Mouse (Mus musculus) lung, embryonic 15.5 days (tissue): ENCODE data around the gene Trdn. TPM values are rescaled to one million over a fixed set of nuclear protein-coding genes. Genes with fewer than 3 reads are reported as not detected.

ENCODE experiments used
- ATAC-seq: fragments of 200-750 bp; cut with Nextera tagmentation; 2 replicates; pipeline ENCODE4 v1.8.0; 2017; ENCODE audit warnings: moderate number of reproducible peaks, borderline replicate concordance; ENCODE audit not compliant: low FRiP score, low TSS enrichment; ENCODE audit errors: extremely low read depth
- H3K27ac ChIP-seq: fragments of 300-500 bp; sonication (generic); 2 replicates; pipeline ENCODE4 v1.5.1; 2015; ENCODE audit warnings: moderate library complexity, mild to moderate bottlenecking, inconsistent platforms
- H3K27me3 ChIP-seq: fragments of 300-500 bp; sonication (generic); 2 replicates; pipeline ENCODE4 v1.6.1; 2015; ENCODE audit warnings: inconsistent platforms
- H3K36me3 ChIP-seq: fragments of 300-500 bp; sonication (generic); 2 replicates; pipeline ENCODE4 v1.6.1; 2015; ENCODE audit warnings: inconsistent platforms
- H3K4me1 ChIP-seq: fragments of 300-500 bp; sonication (generic); 2 replicates; pipeline ENCODE4 v1.6.1; 2015; ENCODE audit warnings: inconsistent platforms
- H3K4me2 ChIP-seq: fragments of 300-500 bp; sonication (generic); 2 replicates; pipeline ENCODE4 v1.6.1; 2015; ENCODE audit warnings: inconsistent platforms, mild to moderate bottlenecking, moderate library complexity
- H3K4me3 ChIP-seq: fragments of 300-500 bp; sonication (generic); 2 replicates; pipeline ENCODE4 v1.5.1; 2015; ENCODE audit warnings: mild to moderate bottlenecking, inconsistent platforms
- H3K9ac ChIP-seq: fragments of 300-500 bp; sonication (generic); 2 replicates; pipeline ENCODE4 v1.6.1; 2015; ENCODE audit warnings: inconsistent platforms
- H3K9me3 ChIP-seq: fragments of 300-500 bp; sonication (generic); 2 replicates; pipeline ENCODE4 v1.6.1; 2016; ENCODE audit warnings: inconsistent platforms
- WGBS: fragments of 180-500 bp; shearing (Covaris S2); methylation state at CpG from one replicate; pipeline ENCODE4 v1.1.7; 2015; 5-methylcytosine and 5-hydroxymethylcytosine counted together
- polyA plus RNA-seq: library from polyadenylated mRNA; unstranded; fragments of >200 nt; fragmentation: Nextera tagmentation; extraction: Ambion mirVana; gene quantifications from 2 replicates; pipeline ENCODE4 v1.2.1, GENCODE M21; 2015

Gene Trdn
- polyA plus RNA-seq, 1 experiment from 2014 or later = 10.3 TPM

DNA sequence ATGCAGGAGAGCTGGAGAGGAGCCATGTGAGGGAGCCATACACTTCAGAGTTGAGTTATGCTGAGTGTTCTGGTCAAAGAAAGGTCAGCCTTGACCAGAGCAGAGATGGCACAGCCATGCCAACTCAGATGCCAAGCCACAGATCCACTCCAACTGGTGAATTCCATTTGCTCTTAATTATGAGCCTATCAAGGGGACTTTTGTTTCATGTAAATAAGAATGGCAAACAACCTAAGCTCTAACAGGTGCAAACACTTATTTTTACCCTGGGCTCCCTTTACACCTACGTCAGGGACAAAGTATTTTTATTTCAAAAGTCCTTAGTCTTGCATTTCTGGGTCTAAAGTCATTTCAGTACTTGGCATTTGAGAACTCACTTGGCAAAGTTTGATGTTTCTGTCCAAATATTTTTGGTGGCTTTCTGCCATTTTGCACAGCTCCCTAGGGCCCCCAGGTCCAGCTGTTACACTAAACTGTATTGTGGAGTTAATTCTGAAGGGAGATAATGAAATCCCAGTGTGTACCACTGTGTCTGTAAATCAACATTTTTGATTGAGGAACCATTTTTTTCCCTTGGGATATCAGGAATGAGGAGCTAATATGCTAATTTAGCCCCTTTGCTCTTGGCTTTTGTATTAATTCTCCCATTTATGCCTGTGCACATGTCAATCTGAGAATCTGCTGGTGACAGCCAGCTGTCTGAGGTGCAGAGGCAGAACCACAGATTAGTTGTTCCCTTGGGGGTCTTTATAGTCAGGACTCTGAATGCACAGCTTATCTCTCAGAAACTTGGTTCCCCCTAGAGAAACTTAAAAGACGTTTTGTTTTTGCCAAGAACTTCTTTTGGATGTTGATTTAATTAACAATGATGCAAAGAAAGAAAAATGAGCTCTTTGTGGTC lies 99.6 kb downstream of the Trdn start:
- H3K27me3 ChIP-seq = no peaks in the 10 kb centered on the region
- H3K4me2 ChIP-seq = no peak overlapping the region
- WGBS = 29% methylated on average over 2 of the region's 2 CpGs
- H3K27ac ChIP-seq = no peak overlapping the region
- H3K36me3 ChIP-seq = no peaks in the 10 kb centered on the region
- no peak overlapping the region for H3K9ac ChIP-seq
- H3K4me3 ChIP-seq = no peak overlapping the region
- H3K4me1 ChIP-seq = no peaks in the 10 kb centered on the region
- H3K9me3 ChIP-seq = no peaks in the 10 kb centered on the region
- no peak for ATAC-seq

DNA sequence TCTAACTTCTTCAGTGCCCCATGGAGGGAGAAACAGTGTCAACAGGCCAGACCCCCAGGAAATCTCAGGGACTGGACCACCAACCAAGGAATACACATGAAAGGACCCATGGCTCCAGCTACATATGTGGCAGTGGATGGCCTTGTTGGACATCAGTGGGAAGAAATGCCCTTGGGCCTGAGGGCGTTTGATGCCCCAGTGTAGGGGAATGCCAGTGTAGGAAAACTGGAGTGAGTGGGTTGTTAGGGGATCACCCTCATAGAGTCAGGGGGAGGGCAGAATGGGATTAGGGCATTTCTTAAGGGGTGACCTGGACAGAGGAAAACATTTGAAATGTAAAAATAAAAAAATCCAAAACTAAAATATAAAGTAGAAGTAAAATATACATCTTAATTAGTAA lies 108.7 kb downstream of the Trdn start:
- Histone ChIP-seq H3K27me3 (no peaks in the 10 kb centered on the region), H3K27ac (no peak overlapping the region), H3K36me3 (no peaks in the 10 kb centered on the region), H3K4me1 (no peaks in the 10 kb centered on the region), H3K4me3 (no peak overlapping the region), H3K9me3 (no peaks in the 10 kb centered on the region), H3K9ac (no peak overlapping the region), H3K4me2 (no peak overlapping the region)
- WGBS = 74% methylated on average over 1 of the region's 1 CpGs
- ATAC-seq = no peak

DNA sequence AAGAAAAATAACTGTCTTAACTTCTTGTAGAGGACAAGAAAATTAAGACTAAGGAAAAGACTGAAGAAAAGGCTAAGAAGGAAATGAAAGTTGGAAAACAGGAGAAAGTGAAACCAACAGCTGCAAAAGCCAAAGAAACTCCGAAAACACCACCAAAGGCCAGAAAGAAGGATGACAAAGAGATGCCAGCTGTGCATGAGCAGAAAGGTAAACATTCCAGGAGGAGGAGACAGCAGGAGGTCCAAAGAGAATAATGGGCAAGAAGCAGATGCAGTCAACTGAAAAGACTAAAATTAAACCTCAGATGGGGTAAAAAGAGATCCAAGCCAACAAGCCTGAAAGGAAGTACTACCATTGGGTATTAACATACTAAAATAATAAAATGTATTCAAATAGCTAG lies 115.6 kb downstream of the Trdn start:
- Histone ChIP-seq H3K27me3 (no peaks in the 10 kb centered on the region), H3K9ac (no peak overlapping the region), H3K36me3 (no peaks in the 10 kb centered on the region), H3K4me3 (no peak overlapping the region), H3K4me2 (no peak overlapping the region), H3K9me3 (no peaks in the 10 kb centered on the region), H3K27ac (no peak overlapping the region), H3K4me1 (no peaks in the 10 kb centered on the region)
- ATAC-seq = no peak
- WGBS = 3% methylated on average over 1 of the region's 1 CpGs

GRCm38 (mm10) chr10:33198257-33198656 lies 117.9 kb downstream of the Trdn start:
- ATAC-seq = no peak
- no peak overlapping the region for H3K9ac ChIP-seq
- H3K9me3 ChIP-seq = no peaks in the 10 kb centered on the region
- no peak overlapping the region for H3K27ac ChIP-seq
- no peaks in the 10 kb centered on the region for H3K36me3 ChIP-seq
- no peak overlapping the region for H3K4me3 ChIP-seq
- 56% methylated on average over 1 of the region's 1 CpGs for WGBS
- H3K4me2 ChIP-seq = no peak overlapping the region
- H3K4me1 ChIP-seq = no peaks in the 10 kb centered on the region
- H3K27me3 ChIP-seq = no peaks in the 10 kb centered on the region

- Histone ChIP-seq H3K36me3 (no peaks in the 10 kb centered on the region), H3K27ac (no peak overlapping the region), H3K27me3 (no peaks in the 10 kb centered on the region), H3K4me2 (no peak overlapping the region), H3K4me1 (no peaks in the 10 kb centered on the region), H3K9ac (no peak overlapping the region), H3K9me3 (no peaks in the 10 kb centered on the region), H3K4me3 (no peak overlapping the region)
- WGBS = 69% methylated on average over 1 of the region's 1 CpGs
- no peak for ATAC-seq
Observed at GRCm38 (mm10) chr10:33210411-33210810, 130.1 kb downstream of the Trdn start.

GRCm38 (mm10) chr10:33253911-33254310 lies 173.6 kb downstream of the Trdn start:
- no peaks in the 10 kb centered on the region for H3K4me1 ChIP-seq
- 63% methylated on average over 1 of the region's 1 CpGs for WGBS
- no peaks in the 10 kb centered on the region for H3K9me3 ChIP-seq
- no peaks in the 10 kb centered on the region for H3K36me3 ChIP-seq
- no peak overlapping the region for H3K4me2 ChIP-seq
- H3K4me3 ChIP-seq = no peak overlapping the region
- no peak overlapping the region for H3K9ac ChIP-seq
- no peak for ATAC-seq
- H3K27ac ChIP-seq = no peak overlapping the region
- no peaks in the 10 kb centered on the region for H3K27me3 ChIP-seq

DNA sequence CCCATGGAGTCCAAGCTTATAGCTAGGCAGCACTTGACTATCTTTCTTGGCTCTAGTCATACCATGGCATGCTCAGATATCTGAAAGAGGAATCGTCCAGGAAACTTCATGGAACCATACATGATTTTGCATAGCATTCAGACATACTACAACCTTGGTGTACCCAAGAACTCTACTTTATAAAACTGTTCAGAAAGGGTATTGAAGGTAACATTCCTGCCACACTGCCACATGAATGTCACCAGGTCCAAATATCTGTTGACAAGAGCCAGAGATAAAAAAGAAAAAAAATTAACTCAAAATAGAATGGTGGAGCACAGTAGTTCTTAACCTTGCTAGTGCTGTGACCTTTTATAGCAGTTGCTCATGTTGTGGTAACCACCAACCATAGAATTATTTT lies 175.8 kb downstream of the Trdn start:
- Histone ChIP-seq H3K36me3 (no peaks in the 10 kb centered on the region), H3K27me3 (no peaks in the 10 kb centered on the region), H3K4me1 (no peaks in the 10 kb centered on the region), H3K9me3 (no peaks in the 10 kb centered on the region), H3K4me2 (no peak overlapping the region), H3K4me3 (no peak overlapping the region), H3K27ac (no peak overlapping the region), H3K9ac (no peak overlapping the region)
- no peak for ATAC-seq
- 45% methylated on average over 1 of the region's 1 CpGs for WGBS

DNA sequence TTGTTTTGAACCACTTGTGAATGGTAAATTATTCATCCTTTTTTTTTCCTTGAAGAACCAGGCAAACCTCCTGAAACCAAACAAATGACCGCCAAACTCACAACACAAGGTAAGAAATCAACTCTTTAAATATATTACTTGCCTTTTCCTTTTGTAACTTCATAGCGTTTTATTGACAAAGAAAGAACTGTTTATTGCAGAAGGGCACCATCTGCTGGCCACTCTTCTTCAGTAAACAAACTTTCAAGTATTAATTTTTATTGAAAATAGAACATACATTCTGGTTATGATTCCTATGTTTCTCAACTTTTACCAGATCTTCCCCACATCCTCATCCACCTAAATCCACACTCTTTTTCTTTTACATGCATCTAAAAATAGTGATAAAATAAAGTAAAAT lies 224.6 kb downstream of the Trdn start:
- Histone ChIP-seq H3K4me2 (no peak overlapping the region), H3K4me3 (no peak overlapping the region), H3K36me3 (no peaks in the 10 kb centered on the region), H3K27ac (no peak overlapping the region), H3K4me1 (no peaks in the 10 kb centered on the region), H3K9me3 (no peaks in the 10 kb centered on the region), H3K27me3 (no peaks in the 10 kb centered on the region), H3K9ac (no peak overlapping the region)
- 32% methylated on average over 2 of the region's 2 CpGs for WGBS
- ATAC-seq = no peak

DNA sequence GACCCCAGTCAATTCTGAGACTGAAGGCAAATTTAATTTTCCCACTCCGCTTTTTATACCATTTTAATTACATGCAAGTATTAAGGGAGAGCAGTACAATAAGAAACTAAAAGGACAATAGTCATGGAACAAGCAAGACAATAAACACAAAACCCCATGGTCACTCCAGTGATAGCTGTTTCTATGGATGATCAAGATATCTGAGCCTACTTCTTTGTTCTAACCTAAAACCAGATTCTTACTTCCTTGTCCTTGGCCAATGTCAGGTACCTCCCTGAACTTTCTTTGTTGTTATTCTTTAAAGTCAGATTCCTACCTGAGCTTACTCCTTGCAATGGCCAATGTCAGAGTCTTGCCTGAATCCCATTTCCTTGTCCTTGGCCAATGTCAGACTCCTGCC lies 272.7 kb downstream of the Trdn start:
- Histone ChIP-seq H3K27me3 (no peaks in the 10 kb centered on the region), H3K9ac (no peak overlapping the region), H3K4me3 (no peak overlapping the region), H3K4me1 (no peaks in the 10 kb centered on the region), H3K27ac (no peak overlapping the region), H3K36me3 (no peaks in the 10 kb centered on the region), H3K4me2 (no peak overlapping the region), H3K9me3 (no peaks in the 10 kb centered on the region)
- ATAC-seq = no peak
- 93% methylated on average over 1 of the region's 1 CpGs for WGBS

GRCm38 (mm10) chr10:33366521-33366920 lies 286.2 kb downstream of the Trdn start:
- H3K4me1 ChIP-seq = no peaks in the 10 kb centered on the region
- ATAC-seq = no peak
- no peak overlapping the region for H3K9ac ChIP-seq
- no peak overlapping the region for H3K4me2 ChIP-seq
- H3K9me3 ChIP-seq = no peaks in the 10 kb centered on the region
- H3K27ac ChIP-seq = no peak overlapping the region
- H3K27me3 ChIP-seq = no peaks in the 10 kb centered on the region
- no peak overlapping the region for H3K4me3 ChIP-seq
- H3K36me3 ChIP-seq = no peaks in the 10 kb centered on the region

DNA sequence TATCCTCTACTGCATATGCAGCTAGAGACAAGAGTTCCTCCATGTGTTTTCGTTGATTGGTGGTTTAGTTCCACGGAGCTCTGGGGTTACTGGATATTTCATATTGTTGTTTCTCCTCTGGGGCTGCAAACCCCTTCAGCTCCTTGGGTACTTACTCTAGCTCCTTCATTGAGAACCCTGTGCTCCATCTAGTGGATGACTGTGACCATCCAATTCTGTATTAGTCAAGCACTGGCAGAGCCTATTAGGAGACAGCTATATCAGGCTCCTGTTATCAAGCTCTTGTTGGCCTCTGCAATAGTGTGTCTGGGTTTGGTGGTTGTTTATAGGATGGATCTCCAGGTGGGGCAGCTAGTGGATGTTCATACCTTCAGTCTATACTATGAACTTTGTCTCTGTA lies 290.2 kb downstream of the Trdn start:
- Histone ChIP-seq H3K9ac (no peak overlapping the region), H3K36me3 (no peaks in the 10 kb centered on the region), H3K4me1 (no peaks in the 10 kb centered on the region), H3K27ac (no peak overlapping the region), H3K4me2 (no peak overlapping the region), H3K4me3 (no peak overlapping the region), H3K27me3 (no peaks in the 10 kb centered on the region), H3K9me3 (no peaks in the 10 kb centered on the region)
- ATAC-seq = no peak
- WGBS = 79% methylated on average over 2 of the region's 2 CpGs

DNA sequence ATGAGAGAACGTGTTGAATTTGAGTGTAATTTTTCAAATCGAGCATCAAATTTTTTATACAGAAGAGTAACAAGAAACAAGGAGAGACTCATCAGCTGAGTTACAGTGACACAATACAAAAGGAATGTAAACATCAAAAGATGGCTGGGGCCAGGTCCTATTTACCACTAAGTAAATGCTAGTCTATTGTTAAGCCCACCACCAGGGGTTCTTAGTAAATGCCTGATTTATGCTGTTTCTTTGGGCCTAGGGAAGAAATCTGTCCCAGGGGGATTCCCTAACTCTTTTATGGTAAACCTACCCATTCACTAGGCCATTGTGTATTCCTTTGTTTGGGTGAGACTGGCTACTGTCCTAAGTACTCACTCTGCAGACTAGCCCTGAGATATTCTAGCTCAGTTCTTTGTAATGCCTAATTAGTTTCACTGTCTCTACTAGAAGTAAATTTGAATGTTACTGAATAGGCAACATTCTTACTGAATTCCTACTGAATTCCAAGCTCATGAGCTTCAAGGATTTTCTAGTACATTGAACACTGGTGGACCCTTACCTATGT lies 295.2 kb downstream of the Trdn start:
- Histone ChIP-seq H3K4me3 (no peak overlapping the region), H3K27ac (no peak overlapping the region), H3K4me2 (no peak overlapping the region), H3K9me3 (no peaks in the 10 kb centered on the region), H3K9ac (no peak overlapping the region), H3K27me3 (no peaks in the 10 kb centered on the region), H3K36me3 (no peaks in the 10 kb centered on the region), H3K4me1 (no peaks in the 10 kb centered on the region)
- 76% methylated on average over 2 of the region's 2 CpGs for WGBS
- no peak for ATAC-seq
